Mouse (Mus musculus): ENCODE results near the gene Sparc.

- TF ChIP-seq CTCF (IDR thresholded peaks at IDR 0.05; ENCODE audit: extremely low read depth, insufficient read depth, low read length), result no peak
- TF ChIP-seq POLR2A (IDR thresholded peaks at IDR 0.05; ENCODE audit: extremely low read depth, insufficient read depth, low read length), result no peak
Measured at GRCm38 (mm10) chr11:55395073-55395642, 27.8 kb downstream of the Sparc start.
